Mouse (Mus musculus) heart, postnatal 0 days (tissue): Measurements from ENCODE around the gene Rbms3. TPM values are rescaled to one million over a fixed set of nuclear protein-coding genes. Genes with fewer than 3 reads are reported as not detected.

Source experiments
- ATAC-seq: fragments of 200-750 bp; cut with Nextera tagmentation; 2 replicates; pipeline ENCODE4 v1.8.0; 2017; ENCODE audit warnings: low read depth, moderate number of reproducible peaks, moderate library complexity; ENCODE audit not compliant: insufficient read depth
- DNase-seq: peaks from one replicate; pipeline ENCODE4 v3.0.0-alpha.2; 2016; ENCODE audit warnings: low spot score
- H3K27ac ChIP-seq: fragments of 300-500 bp; sonication (generic); 2 replicates; pipeline ENCODE4 v1.5.1; 2014; ENCODE audit warnings: low read depth, mild to moderate bottlenecking
- H3K27me3 ChIP-seq: fragments of 300-500 bp; sonication (generic); 2 replicates; pipeline ENCODE4 v1.6.1; 2014; ENCODE audit warnings: low read length, mixed read lengths; ENCODE audit not compliant: control insufficient read depth, insufficient read depth
- H3K36me3 ChIP-seq: fragments of 300-500 bp; sonication (generic); replicated peaks from 2 replicates; pipeline ENCODE4 v1.6.1; 2014; ENCODE audit warnings: low read length, mixed read lengths; ENCODE audit not compliant: control insufficient read depth, insufficient read depth
- H3K4me1 ChIP-seq: fragments of 300-500 bp; sonication (generic); 2 replicates; pipeline ENCODE4 v1.6.1; 2014; ENCODE audit warnings: antibody characterized with exemption; ENCODE audit not compliant: control insufficient read depth, insufficient read depth
- H3K4me2 ChIP-seq: fragments of 300-500 bp; sonication (generic); 2 replicates; pipeline ENCODE4 v1.6.1; 2014; ENCODE audit warnings: low read depth, mild to moderate bottlenecking, low read length, moderate library complexity
- H3K4me3 ChIP-seq: fragments of 300-500 bp; sonication (generic); 2 replicates; pipeline ENCODE4 v1.5.1; 2014; ENCODE audit warnings: low read depth, low read length
- H3K9ac ChIP-seq: fragments of 300-500 bp; sonication (generic); replicated peaks from 2 replicates; pipeline ENCODE4 v1.6.1; 2014; ENCODE audit warnings: low read depth, low read length, mixed read lengths
- H3K9me3 ChIP-seq: fragments of 300-500 bp; sonication (generic); replicated peaks from 2 replicates; pipeline ENCODE4 v1.6.1; 2016; ENCODE audit warnings: low read length; ENCODE audit not compliant: control insufficient read depth
- CTCF ChIP-seq: IDR thresholded peaks from 2 replicates; pipeline ENCODE4 v1.5.1; 2016; ENCODE audit warnings: antibody characterized with exemption, control low read depth, low read depth
- EP300 ChIP-seq: IDR thresholded peaks from 2 replicates; pipeline ENCODE4 v1.6.1; 2016; ENCODE audit warnings: antibody characterized with exemption, low read depth
- WGBS: fragments of 180-500 bp; shearing (Covaris S2); extraction: QIAGEN DNeasy Blood & Tissue Kit; methylation state at CpG from one replicate; pipeline ENCODE4 v1.1.7; 2014; 5-methylcytosine and 5-hydroxymethylcytosine counted together
- polyA plus RNA-seq: library from polyadenylated mRNA; unstranded; fragments of >200 nt; fragmentation: Nextera tagmentation; extraction: Ambion mirVana; gene quantifications from 2 replicates; pipeline ENCODE4 v1.2.1, GENCODE M21; 2015
- total RNA-seq: library from RNA; depleted of rRNA; stranded (reverse); fragments of >200 nt; gene quantifications from 2 replicates; pipeline ENCODE4 v1.2.3, GENCODE M21; 2014; ENCODE audit warnings: low replicate concordance

Rbms3 gene
- total and polyA plus RNA-seq, 2 experiments from 2014 or later: 18.2 to 75.3 TPM

- no peak overlapping the region for H3K4me2 ChIP-seq
- WGBS: 93% methylated on average over 7 of the region's 7 CpGs
- ATAC-seq (no peak), DNase-seq (no peak)
- H3K36me3 ChIP-seq: 0 out of 2 replicates have a peak, but pooled peaks cover 8% of the 10 kb centered on the region
- no peak overlapping the region for H3K9ac ChIP-seq
- H3K4me3 ChIP-seq: no peak overlapping the region
- TF ChIP-seq EP300 (no peak), CTCF (no peak)
- no peaks in the 10 kb centered on the region for H3K27me3 ChIP-seq
- 0 out of 2 replicates have a peak, but pooled peaks cover 12% of the 10 kb centered on the region for H3K9me3 ChIP-seq
- no peak overlapping the region for H3K27ac ChIP-seq
- peaks cover 13% of the 10 kb centered on the region; the same call in 1 of the 2 replicates for H3K4me1 ChIP-seq
Observed at GRCm38 (mm10) chr9:117243365-117243764, 386.3 kb downstream of the Rbms3 start.

DNA sequence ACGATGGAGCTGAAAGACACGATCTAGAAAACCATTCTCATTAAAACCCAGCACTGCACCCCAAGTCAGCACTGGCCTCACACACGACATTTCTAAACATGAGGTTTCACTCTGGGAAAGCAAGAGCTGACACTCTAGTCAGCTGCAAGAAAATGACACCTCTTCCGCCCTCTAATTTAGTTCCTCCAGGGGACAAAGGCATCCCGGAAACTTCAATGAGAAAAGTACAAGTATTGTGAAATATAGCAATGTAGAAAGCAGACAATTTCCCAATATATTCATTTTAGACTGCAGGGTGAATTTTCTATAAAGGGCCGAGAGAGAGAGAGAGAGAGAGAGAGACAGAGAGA lies 395.0 kb downstream of the Rbms3 start:
- peaks cover 10% of the 10 kb centered on the region for H3K4me1 ChIP-seq
- no peaks in the 10 kb centered on the region for H3K27me3 ChIP-seq
- H3K36me3 ChIP-seq: no peaks in the 10 kb centered on the region
- H3K4me2 ChIP-seq: no peak overlapping the region
- no peak for DNase-seq
- ATAC-seq: no peak
- no peak overlapping the region for H3K27ac ChIP-seq
- H3K9ac ChIP-seq: no peak overlapping the region
- no peaks in the 10 kb centered on the region for H3K9me3 ChIP-seq
- TF ChIP-seq CTCF (no peak), EP300 (no peak)
- 84% methylated on average over 6 of the region's 6 CpGs for WGBS
- no peak overlapping the region for H3K4me3 ChIP-seq

DNA sequence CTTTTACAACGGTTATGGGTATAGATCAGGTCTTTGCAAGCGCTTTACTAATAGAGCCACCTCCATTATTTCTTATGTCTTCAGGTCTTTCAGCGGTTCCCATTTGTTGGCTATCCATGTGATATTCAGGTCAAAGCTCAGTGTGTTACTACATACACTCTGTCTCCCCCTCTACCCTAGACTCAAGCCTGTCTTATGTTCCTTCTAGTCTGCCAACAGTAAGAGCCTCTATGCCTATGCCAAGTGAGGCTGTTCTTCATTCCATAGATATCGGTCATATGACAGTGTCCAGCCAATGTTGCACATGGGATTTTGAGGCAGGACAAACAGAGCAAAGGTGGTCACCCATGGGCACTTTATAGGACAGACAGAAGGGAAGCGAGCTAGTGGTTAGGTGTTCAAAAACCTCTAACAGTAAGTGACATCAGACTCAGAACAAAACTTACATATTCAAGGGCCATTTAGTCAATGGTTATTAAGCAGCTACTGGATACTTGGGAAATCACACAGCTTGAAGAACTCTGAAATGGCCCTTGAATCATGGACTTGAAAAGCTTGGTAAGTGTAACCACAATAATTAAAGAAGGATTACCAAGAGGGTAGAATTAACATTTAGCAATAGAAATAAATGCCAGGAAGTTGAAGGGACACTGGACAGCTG lies 395.5 kb downstream of the Rbms3 start:
- Histone ChIP-seq H3K9ac (no peak overlapping the region), H3K27ac (no peak overlapping the region), H3K4me3 (no peak overlapping the region), H3K4me2 (no peak overlapping the region), H3K4me1 (peaks cover 10% of the 10 kb centered on the region), H3K27me3 (no peaks in the 10 kb centered on the region), H3K9me3 (no peaks in the 10 kb centered on the region), H3K36me3 (no peaks in the 10 kb centered on the region)
- ATAC-seq (no peak), DNase-seq (no peak)
- 81% methylated on average over 5 of the region's 5 CpGs for WGBS
- no peak for TF ChIP-seq CTCF
- TF ChIP-seq EP300: no peak

- H3K9me3 ChIP-seq: no peaks in the 10 kb centered on the region
- ATAC-seq: no peak
- H3K4me2 ChIP-seq: no peak overlapping the region
- H3K4me1 ChIP-seq: no peaks in the 10 kb centered on the region
- no peak for TF ChIP-seq EP300
- no peak for TF ChIP-seq CTCF
- no peaks in the 10 kb centered on the region for H3K27me3 ChIP-seq
- H3K36me3 ChIP-seq: no peaks in the 10 kb centered on the region
- no peak overlapping the region for H3K27ac ChIP-seq
- no peak overlapping the region for H3K9ac ChIP-seq
- no peak for DNase-seq
- H3K4me3 ChIP-seq: no peak overlapping the region
- 71% methylated on average over 8 of the region's 8 CpGs for WGBS
Observed at GRCm38 (mm10) chr9:117222741-117223140, 407.0 kb downstream of the Rbms3 start.

DNA sequence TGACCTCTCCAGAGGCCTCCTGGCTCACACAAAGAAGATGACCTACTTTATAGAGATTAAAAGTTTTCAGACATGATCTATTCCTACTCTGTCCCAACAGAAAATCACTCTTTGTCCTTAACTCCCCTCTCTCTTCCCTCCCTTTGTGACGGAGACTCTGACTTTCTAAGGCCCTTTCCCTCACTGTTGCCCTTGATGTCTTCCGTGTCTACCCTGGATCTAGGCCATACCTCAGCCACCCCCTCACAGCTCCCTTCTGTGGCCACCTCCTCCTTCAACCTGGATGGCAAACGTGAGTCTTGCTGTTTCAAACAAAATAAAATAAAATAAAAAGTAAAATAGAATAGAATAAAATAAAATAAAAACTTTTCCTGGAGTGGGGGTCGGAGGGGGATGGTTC lies 408.2 kb downstream of the Rbms3 start:
- Histone ChIP-seq H3K9me3 (no peaks in the 10 kb centered on the region), H3K27ac (no peak overlapping the region), H3K4me2 (no peak overlapping the region), H3K9ac (no peak overlapping the region), H3K36me3 (no peaks in the 10 kb centered on the region), H3K4me1 (no peaks in the 10 kb centered on the region; the same call in 1 of the 2 replicates), H3K27me3 (no peaks in the 10 kb centered on the region), H3K4me3 (no peak overlapping the region)
- WGBS: 74% methylated on average over 4 of the region's 4 CpGs
- DNase-seq: no peak
- no peak for ATAC-seq
- TF ChIP-seq EP300 (no peak), CTCF (no peak)
